Mouse (Mus musculus) T-helper 17 cell (primary cell): ENCODE data around the gene Dip2c.

Experiments
- in situ Hi-C, 2 experiments: fragments of 300-600 bp; cut with MboI, MseI; formaldehyde crosslinking; loops; 1 replicate in 1 of 2; 2 replicates in 1 of 2; pipeline ENCODE4 v1.15.1; 2025; ENCODE audit warnings: high pct_unique_total_duplicates in 2 of 2

Dip2c gene

GRCm38 (mm10) chr13:9713462-9714134 is 437.3 kb downstream of the Dip2c start:
- in situ Hi-C loops: no loop called here

- in situ Hi-C loops: no loop called here
Observed at GRCm38 (mm10) chr13:9715224-9715623, 438.9 kb downstream of the Dip2c start.
